Mouse (Mus musculus): ENCODE measurements around the gene Bin2. TPM values are rescaled to one million over a fixed set of nuclear protein-coding genes. Genes with fewer than 3 reads are reported as not detected.

The Bin2 gene
- total RNA-seq, 1 experiment = 12.5 TPM

DNA sequence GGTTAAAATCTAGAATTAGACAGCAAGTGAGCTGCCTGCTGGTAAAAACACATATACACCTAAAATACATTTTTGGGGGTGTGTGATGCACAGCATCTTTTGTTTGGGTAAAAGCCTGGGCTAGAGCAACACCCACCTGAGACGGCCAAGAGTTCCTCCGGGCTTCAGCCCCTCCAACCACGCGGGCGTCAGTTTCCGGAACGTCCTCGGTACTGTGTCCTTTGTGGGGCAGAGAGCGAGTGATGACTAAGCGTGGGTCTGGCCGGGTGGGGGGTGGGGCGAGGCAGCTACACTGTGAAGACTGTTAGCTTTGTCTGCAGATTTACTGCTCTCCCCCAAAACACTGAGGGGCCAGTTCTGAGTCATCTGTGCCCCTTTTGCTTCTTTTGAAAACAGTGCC, 17.6 kb upstream of the Bin2 start:
- Histone ChIP-seq H3K36me3 (ENCODE audit: control insufficient read depth, insufficient read depth, low read length, poor library complexity, severe bottlenecking) (0 out of 2 replicates have a peak, but pooled peaks cover 2% of the 10 kb centered on the region), H3K27ac (ENCODE audit: insufficient read depth, low read depth, low read length, poor library complexity, severe bottlenecking) (no peak overlapping the region), H3K4me1 (ENCODE audit: control insufficient read depth in 2 of 2, insufficient read depth in 2 of 2, low read length in 2 of 2, poor library complexity in 1 of 2) (peaks cover 0 to 5% of the 10 kb centered on the region in 2 experiments; a peak in 1 of 4 replicates), H3K4me3 (ENCODE audit: insufficient read depth in 1 of 2, low read depth in 1 of 2, low read length in 2 of 2, poor library complexity in 1 of 2, severe bottlenecking in 1 of 2) (no peak overlapping the region), H3K9me3 (ENCODE audit: control insufficient read depth, insufficient read depth, low read depth, low read length) (no peaks in the 10 kb centered on the region), H3K9ac (ENCODE audit: insufficient read depth, low read depth, low read length, poor library complexity, severe bottlenecking) (no peak overlapping the region)
- TF ChIP-seq ZC3H11A (IDR thresholded peaks at IDR 0.05; ENCODE audit: borderline replicate concordance, low read depth, low read length) (no peak), MAFK (IDR thresholded peaks at IDR 0.05; ENCODE audit: insufficient read depth, low read depth, low read length) (no peak), CHD2 (IDR thresholded peaks at IDR 0.05; ENCODE audit: low read depth, low read length) (no peak), HCFC1 (IDR thresholded peaks at IDR 0.05; ENCODE audit: borderline replicate concordance, insufficient read depth, low read length) (no peak), ZNF384 (IDR thresholded peaks at IDR 0.05; ENCODE audit: low read depth, low read length) (no peak)
- in situ Hi-C loops (cut with MboI; ENCODE audit: low sequenced_read_pairs in 2 of 2, unreplicated experiment in 2 of 2) = no loop called here
- no peak for DNase-seq (ENCODE audit: low read depth, low spot score)

DNA sequence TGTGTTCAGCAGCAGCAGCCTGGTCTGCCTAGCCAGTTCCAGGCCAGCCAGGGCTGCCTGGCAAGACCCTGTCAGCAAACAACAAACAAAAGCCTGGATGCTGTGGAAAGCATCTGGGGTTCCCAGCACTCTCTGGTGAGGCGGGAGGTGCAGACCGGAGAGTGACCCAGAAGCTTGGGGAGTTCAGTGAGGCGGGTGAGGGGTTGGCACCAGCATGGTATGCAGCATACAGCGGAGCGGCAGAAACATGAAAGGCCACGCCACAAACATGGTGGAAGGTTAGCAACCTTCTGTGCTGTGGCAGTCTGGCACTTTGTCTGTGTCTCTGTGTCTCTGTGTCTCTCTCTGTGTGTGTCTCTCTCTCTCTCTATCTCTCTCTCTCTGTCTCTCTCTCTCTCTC, 17.1 kb upstream of the Bin2 start:
- TF ChIP-seq MAFK (IDR thresholded peaks at IDR 0.05; ENCODE audit: insufficient read depth, low read depth, low read length) (no peak), CHD2 (IDR thresholded peaks at IDR 0.05; ENCODE audit: low read depth, low read length) (no peak)
- H3K36me3 ChIP-seq (ENCODE audit: control insufficient read depth, insufficient read depth, low read length, poor library complexity, severe bottlenecking) = no peaks in the 10 kb centered on the region
- in situ Hi-C loops (cut with MboI; ENCODE audit: low sequenced_read_pairs in 2 of 2, unreplicated experiment in 2 of 2) = no loop called here

DNA sequence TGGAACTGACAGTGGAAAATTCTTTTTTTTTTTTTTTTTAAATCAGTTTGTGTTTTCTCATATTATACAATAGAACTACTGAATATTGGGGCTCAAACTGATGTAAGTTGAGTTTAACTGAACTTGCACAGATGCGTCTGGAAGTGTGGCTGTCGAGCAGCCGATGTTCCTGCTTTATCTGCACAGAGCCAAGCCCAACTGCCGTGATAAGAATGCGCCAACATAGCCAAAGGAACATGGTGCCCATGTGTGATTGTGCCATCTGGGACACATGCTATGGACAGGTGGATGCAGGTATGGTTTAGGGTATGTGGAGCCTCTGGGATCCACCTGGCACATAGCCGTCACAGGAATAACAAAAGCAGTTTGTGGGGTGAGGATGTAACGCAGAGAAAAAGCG, 16.5 kb upstream of the Bin2 start:
- Histone ChIP-seq H3K4me3 (ENCODE audit: insufficient read depth in 1 of 2, low read depth in 1 of 2, low read length in 2 of 2, poor library complexity in 1 of 2, severe bottlenecking in 1 of 2) (no peak overlapping the region), H3K27ac (ENCODE audit: insufficient read depth, low read depth, low read length, poor library complexity, severe bottlenecking) (no peak overlapping the region), H3K36me3 (ENCODE audit: control insufficient read depth, insufficient read depth, low read length, poor library complexity, severe bottlenecking) (no peaks in the 10 kb centered on the region), H3K9ac (ENCODE audit: insufficient read depth, low read depth, low read length, poor library complexity, severe bottlenecking) (no peak overlapping the region), H3K4me1 (ENCODE audit: control insufficient read depth in 2 of 2, insufficient read depth in 2 of 2, low read length in 2 of 2, poor library complexity in 1 of 2) (peaks cover 0 to 7% of the 10 kb centered on the region in 2 experiments; a peak in 1 of 4 replicates), H3K9me3 (ENCODE audit: control insufficient read depth, insufficient read depth, low read depth, low read length) (no peaks in the 10 kb centered on the region)
- no peak for DNase-seq (ENCODE audit: low read depth, low spot score)
- in situ Hi-C loops (cut with MboI; ENCODE audit: low sequenced_read_pairs in 2 of 2, unreplicated experiment in 2 of 2) = no loop called here
- no peak for TF ChIP-seq ZNF384 (IDR thresholded peaks at IDR 0.05; ENCODE audit: low read depth, low read length)
- no peak for TF ChIP-seq HCFC1 (IDR thresholded peaks at IDR 0.05; ENCODE audit: borderline replicate concordance, insufficient read depth, low read length)
- TF ChIP-seq MAFK (IDR thresholded peaks at IDR 0.05; ENCODE audit: insufficient read depth, low read depth, low read length) = no peak
- no peak for TF ChIP-seq ZC3H11A (IDR thresholded peaks at IDR 0.05; ENCODE audit: borderline replicate concordance, low read depth, low read length)
- no peak for TF ChIP-seq CHD2 (IDR thresholded peaks at IDR 0.05; ENCODE audit: low read depth, low read length)

More for the DNA sequence above, 17.1 kb upstream of the Bin2 start:
- no peaks in the 10 kb centered on the region for H3K9me3 ChIP-seq (ENCODE audit: control insufficient read depth, insufficient read depth, low read depth, low read length)
- no peak overlapping the region for H3K27ac ChIP-seq (ENCODE audit: insufficient read depth, low read depth, low read length, poor library complexity, severe bottlenecking)
- H3K4me1 ChIP-seq (ENCODE audit: control insufficient read depth in 2 of 2, insufficient read depth in 2 of 2, low read length in 2 of 2, poor library complexity in 1 of 2) = peaks cover 0 to 5% of the 10 kb centered on the region in 2 experiments; a peak in 1 of 4 replicates
- no peak for DNase-seq (ENCODE audit: low read depth, low spot score)
- H3K4me3 ChIP-seq (ENCODE audit: insufficient read depth in 1 of 2, low read depth in 1 of 2, low read length in 2 of 2, poor library complexity in 1 of 2, severe bottlenecking in 1 of 2) = no peak overlapping the region
- H3K9ac ChIP-seq (ENCODE audit: insufficient read depth, low read depth, low read length, poor library complexity, severe bottlenecking) = no peak overlapping the region

DNA sequence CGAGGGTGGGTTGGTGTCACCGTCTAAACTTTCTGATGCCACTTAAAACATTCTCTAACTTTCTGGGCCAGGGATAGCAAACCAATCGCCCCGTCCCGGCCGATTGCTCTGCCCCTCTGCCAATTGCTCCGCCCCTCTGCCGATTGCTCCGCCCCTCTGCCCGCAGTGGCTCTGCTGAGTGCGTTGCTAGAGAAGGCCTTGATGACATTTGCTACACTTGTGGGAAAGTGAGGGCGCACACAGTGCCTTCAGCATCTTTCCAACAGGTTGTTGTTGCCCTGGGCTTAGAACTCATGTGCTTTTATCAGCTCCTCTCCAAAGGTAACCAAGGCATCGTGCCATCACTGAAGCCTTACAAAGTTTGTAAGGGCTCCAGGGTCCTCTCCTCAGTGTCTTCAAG, 15.9 kb upstream of the Bin2 start:
- in situ Hi-C loops (cut with MboI; ENCODE audit: low sequenced_read_pairs in 2 of 2, unreplicated experiment in 2 of 2) = no loop called here
- no peaks in the 10 kb centered on the region for H3K9me3 ChIP-seq (ENCODE audit: control insufficient read depth, insufficient read depth, low read depth, low read length)
- TF ChIP-seq CHD2 (IDR thresholded peaks at IDR 0.05; ENCODE audit: low read depth, low read length) (no peak), MAFK (IDR thresholded peaks at IDR 0.05; ENCODE audit: insufficient read depth, low read depth, low read length) (no peak)
- H3K4me1 ChIP-seq (ENCODE audit: control insufficient read depth in 2 of 2, insufficient read depth in 2 of 2, low read length in 2 of 2, poor library complexity in 1 of 2) = peaks cover 0 to 7% of the 10 kb centered on the region in 2 experiments; a peak in 1 of 4 replicates
- peak overlapping the region; percentile 11 to 29; a peak in 2 of 4 replicates for H3K4me3 ChIP-seq (ENCODE audit: insufficient read depth in 1 of 2, low read depth in 1 of 2, low read length in 2 of 2, poor library complexity in 1 of 2, severe bottlenecking in 1 of 2)
- H3K9ac ChIP-seq (ENCODE audit: insufficient read depth, low read depth, low read length, poor library complexity, severe bottlenecking) = no peak overlapping the region
- H3K27ac ChIP-seq (ENCODE audit: insufficient read depth, low read depth, low read length, poor library complexity, severe bottlenecking) = no peak overlapping the region
- no peak for DNase-seq (ENCODE audit: low read depth, low spot score)
- H3K36me3 ChIP-seq (ENCODE audit: control insufficient read depth, insufficient read depth, low read length, poor library complexity, severe bottlenecking) = no peaks in the 10 kb centered on the region

DNA sequence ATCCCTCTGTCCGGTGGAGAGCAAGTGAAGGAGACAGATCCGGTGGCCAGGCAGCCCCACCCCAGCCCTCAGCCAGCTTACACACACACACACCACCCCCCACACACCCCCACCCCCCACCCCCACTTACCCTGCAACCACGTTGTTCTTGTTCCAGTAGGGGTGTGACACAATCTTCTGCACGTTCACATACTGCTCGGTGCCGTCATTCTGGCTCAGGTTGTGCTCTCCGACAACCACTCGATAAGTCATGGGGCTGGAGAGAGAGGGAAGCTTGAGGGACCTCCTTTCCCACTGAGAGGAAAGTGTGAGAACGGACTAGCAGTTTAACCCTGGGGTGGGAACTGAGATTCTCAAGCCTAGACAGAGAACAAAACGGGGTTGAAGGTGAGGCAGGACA, 15.1 kb upstream of the Bin2 start:
- Histone ChIP-seq H3K36me3 (ENCODE audit: control insufficient read depth, insufficient read depth, low read length, poor library complexity, severe bottlenecking) (no peaks in the 10 kb centered on the region), H3K27ac (ENCODE audit: insufficient read depth, low read depth, low read length, poor library complexity, severe bottlenecking) (no peak overlapping the region)
- no peak for DNase-seq (ENCODE audit: low read depth, low spot score)

More for the DNA sequence above, 15.1 kb upstream of the Bin2 start:
- no peaks in the 10 kb centered on the region for H3K9me3 ChIP-seq (ENCODE audit: control insufficient read depth, insufficient read depth, low read depth, low read length)
- peak overlapping the region; percentile 11 to 29; a peak in 1 of 4 replicates for H3K4me3 ChIP-seq (ENCODE audit: insufficient read depth in 1 of 2, low read depth in 1 of 2, low read length in 2 of 2, poor library complexity in 1 of 2, severe bottlenecking in 1 of 2)
- no peak overlapping the region for H3K9ac ChIP-seq (ENCODE audit: insufficient read depth, low read depth, low read length, poor library complexity, severe bottlenecking)
- in situ Hi-C loops (cut with MboI; ENCODE audit: low sequenced_read_pairs in 2 of 2, unreplicated experiment in 2 of 2) = no loop called here
- H3K4me1 ChIP-seq (ENCODE audit: control insufficient read depth in 2 of 2, insufficient read depth in 2 of 2, low read length in 2 of 2, poor library complexity in 1 of 2) = peaks cover 0 to 11% of the 10 kb centered on the region in 2 experiments; a peak in 2 of 4 replicates
- TF ChIP-seq MAFK (IDR thresholded peaks at IDR 0.05; ENCODE audit: insufficient read depth, low read depth, low read length) (no peak), ZNF384 (IDR thresholded peaks at IDR 0.05; ENCODE audit: low read depth, low read length) (no peak), ZC3H11A (IDR thresholded peaks at IDR 0.05; ENCODE audit: borderline replicate concordance, low read depth, low read length) (no peak), HCFC1 (IDR thresholded peaks at IDR 0.05; ENCODE audit: borderline replicate concordance, insufficient read depth, low read length) (no peak), CHD2 (IDR thresholded peaks at IDR 0.05; ENCODE audit: low read depth, low read length) (no peak)

All from ES-E14 (cell line).